Mouse (Mus musculus) lung, postnatal 0 days (tissue): ENCODE results near the gene Synj1. TPM values are rescaled to one million over a fixed set of nuclear protein-coding genes. Genes with fewer than 3 reads are reported as not detected.

Experiments
- ATAC-seq: fragments of 200-750 bp; cut with Nextera tagmentation; 2 replicates; pipeline ENCODE4 v1.8.0; 2017; ENCODE audit warnings: moderate library complexity
- DNase-seq: peaks from one replicate; pipeline ENCODE4 v3.0.0-alpha.2; 2016; ENCODE audit warnings: low spot score
- H3K27ac ChIP-seq: fragments of 300-500 bp; sonication (generic); 2 replicates; pipeline ENCODE4 v1.5.1; 2014; ENCODE audit warnings: antibody characterized with exemption, mild to moderate bottlenecking, low read length, mixed read lengths
- H3K27me3 ChIP-seq: fragments of 300-500 bp; sonication (generic); replicated peaks from 2 replicates; pipeline ENCODE4 v1.6.1; 2014; ENCODE audit warnings: low read length, mixed read lengths; ENCODE audit not compliant: insufficient read depth
- H3K36me3 ChIP-seq: fragments of 300-500 bp; sonication (generic); 2 replicates; pipeline ENCODE4 v1.6.1; 2014; ENCODE audit warnings: low read length, mixed read lengths; ENCODE audit not compliant: insufficient read depth
- H3K4me1 ChIP-seq: fragments of 300-500 bp; sonication (generic); 2 replicates; pipeline ENCODE4 v1.6.1; 2014; ENCODE audit warnings: antibody characterized with exemption, low read depth, low read length, mixed read lengths; ENCODE audit not compliant: insufficient read depth
- H3K4me2 ChIP-seq: fragments of 300-500 bp; sonication (generic); replicated peaks from 2 replicates; pipeline ENCODE4 v1.6.1; 2014; ENCODE audit warnings: low read depth, mild to moderate bottlenecking, low read length, moderate library complexity, mixed read lengths
- H3K4me3 ChIP-seq: fragments of 300-500 bp; sonication (generic); 2 replicates; pipeline ENCODE4 v1.5.1; 2014; ENCODE audit warnings: low read depth, low read length
- H3K9ac ChIP-seq: fragments of 300-500 bp; sonication (generic); replicated peaks from 2 replicates; pipeline ENCODE4 v1.6.1; 2014; ENCODE audit warnings: low read depth, mild to moderate bottlenecking
- H3K9me3 ChIP-seq: fragments of 300-500 bp; sonication (generic); 2 replicates; pipeline ENCODE4 v1.6.1; 2016; ENCODE audit warnings: low read length, mixed read lengths
- CTCF ChIP-seq: IDR thresholded peaks from 2 replicates; pipeline ENCODE4 v1.5.1; 2016; ENCODE audit warnings: antibody characterized with exemption, mild to moderate bottlenecking
- EP300 ChIP-seq: IDR thresholded peaks from 2 replicates; pipeline ENCODE4 v1.6.1; 2016; ENCODE audit warnings: antibody characterized with exemption, mild to moderate bottlenecking, control low read depth
- WGBS: fragments of 180-500 bp; shearing (Covaris S2); extraction: QIAGEN DNeasy Blood & Tissue Kit; methylation state at CpG from one replicate; pipeline ENCODE4 v1.1.7; 2014; 5-methylcytosine and 5-hydroxymethylcytosine counted together
- polyA plus RNA-seq: library from polyadenylated mRNA; unstranded; fragments of >200 nt; fragmentation: Nextera tagmentation; extraction: Ambion mirVana; gene quantifications from 2 replicates; pipeline ENCODE4 v1.2.1, GENCODE M21; 2015

Gene Synj1
- polyA plus RNA-seq, 1 experiment from 2014 or later, result 13.1 TPM

DNA sequence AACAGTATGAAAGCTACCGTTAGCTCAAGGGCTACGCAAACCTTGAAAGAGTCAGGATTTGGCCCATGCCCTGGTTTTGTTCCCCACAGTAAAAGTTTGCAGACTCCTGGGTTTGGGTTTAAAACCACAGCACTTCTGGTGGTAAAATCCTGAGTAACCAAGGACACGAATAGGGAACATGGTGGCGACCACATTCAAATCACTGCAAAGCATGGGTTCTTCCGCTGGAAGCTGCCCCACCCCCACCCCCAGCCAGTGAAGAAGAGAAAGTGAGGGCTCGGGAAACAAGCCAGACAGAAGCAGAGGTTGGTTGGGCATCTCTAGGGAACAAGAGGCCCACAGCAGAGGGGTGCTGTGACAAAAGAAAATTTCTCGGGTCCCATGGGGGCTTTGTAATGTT is 103.9 kb downstream of the Synj1 start:
- H3K4me2 ChIP-seq, result no peak overlapping the region
- H3K27me3 ChIP-seq, result no peaks in the 10 kb centered on the region
- no peak overlapping the region for H3K27ac ChIP-seq
- no peaks in the 10 kb centered on the region for H3K4me1 ChIP-seq
- TF ChIP-seq EP300 (no peak), CTCF (no peak)
- H3K9ac ChIP-seq, result no peak overlapping the region
- 62% methylated on average over 7 of the region's 7 CpGs for WGBS
- no peaks in the 10 kb centered on the region for H3K36me3 ChIP-seq
- H3K9me3 ChIP-seq, result no peaks in the 10 kb centered on the region
- no peak for ATAC-seq
- DNase-seq, result no peak
- H3K4me3 ChIP-seq, result no peak overlapping the region

DNA sequence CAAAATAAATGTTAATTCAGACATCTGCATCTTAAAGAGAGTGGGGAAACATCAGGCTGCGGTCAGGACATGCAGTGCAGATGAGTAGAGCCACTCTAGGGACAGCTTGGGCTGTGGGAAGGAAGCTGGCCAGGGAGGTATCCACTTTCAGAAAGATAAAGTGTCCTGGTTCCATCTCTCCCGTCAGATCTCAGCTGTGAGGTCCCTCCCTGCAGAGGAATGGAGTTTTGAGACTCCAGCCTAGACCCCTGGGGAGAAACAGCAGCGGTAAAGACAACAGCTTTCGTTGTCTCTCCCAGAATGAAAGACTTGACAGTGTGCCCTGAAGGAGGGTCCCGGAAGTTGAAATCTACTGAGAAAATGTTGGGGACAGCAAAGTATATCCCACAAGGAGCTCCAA is 107.8 kb downstream of the Synj1 start:
- DNase-seq (no peak), ATAC-seq (no peak)
- Histone ChIP-seq H3K27ac (no peak overlapping the region), H3K27me3 (no peaks in the 10 kb centered on the region), H3K36me3 (no peaks in the 10 kb centered on the region), H3K9ac (no peak overlapping the region), H3K4me1 (no peaks in the 10 kb centered on the region), H3K4me2 (no peak overlapping the region), H3K9me3 (no peaks in the 10 kb centered on the region), H3K4me3 (no peak overlapping the region)
- WGBS, result 50% methylated on average over 5 of the region's 5 CpGs
- TF ChIP-seq EP300 (no peak), CTCF (no peak)

- H3K4me1 ChIP-seq, result no peaks in the 10 kb centered on the region
- no peaks in the 10 kb centered on the region for H3K36me3 ChIP-seq
- no peak overlapping the region for H3K9ac ChIP-seq
- WGBS, result 35% methylated on average over 4 of the region's 4 CpGs
- H3K4me2 ChIP-seq, result no peak overlapping the region
- no peak overlapping the region for H3K27ac ChIP-seq
- no peaks in the 10 kb centered on the region for H3K27me3 ChIP-seq
- DNase-seq (peak; percentile 58), ATAC-seq (peak; percentile 80)
- H3K4me3 ChIP-seq, result no peak overlapping the region
- TF ChIP-seq EP300, result no peak
- no peak for TF ChIP-seq CTCF
- no peaks in the 10 kb centered on the region for H3K9me3 ChIP-seq
Observed at GRCm38 (mm10) chr16:90901364-90901763, 109.7 kb downstream of the Synj1 start.

DNA sequence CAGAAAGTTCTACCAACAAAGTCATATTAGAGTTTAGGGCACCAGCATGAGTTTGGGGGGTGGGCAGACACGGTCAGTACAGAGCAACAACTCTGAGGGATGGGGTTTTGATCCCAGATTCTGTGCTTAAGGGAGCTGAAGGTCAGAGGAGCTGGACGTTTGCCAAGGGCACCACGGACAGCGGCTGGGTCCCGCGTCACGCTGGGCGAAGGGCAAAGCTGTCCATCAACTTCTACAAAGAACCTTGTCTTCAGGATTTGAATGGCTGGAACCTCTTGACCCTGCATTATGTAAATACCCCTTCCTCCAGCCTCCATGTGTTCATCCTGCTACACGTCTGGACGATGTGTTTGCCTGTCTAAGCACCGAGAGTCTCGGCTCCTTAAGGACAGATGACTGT is 111.6 kb downstream of the Synj1 start:
- DNase-seq, result peak; percentile 26
- H3K9me3 ChIP-seq, result no peaks in the 10 kb centered on the region
- H3K27ac ChIP-seq, result no peak overlapping the region

GRCm38 (mm10) chr16:90897651-90898050 is 113.5 kb downstream of the Synj1 start:
- no peaks in the 10 kb centered on the region for H3K27me3 ChIP-seq
- H3K36me3 ChIP-seq, result no peaks in the 10 kb centered on the region
- TF ChIP-seq CTCF, result no peak
- TF ChIP-seq EP300, result no peak
- H3K4me1 ChIP-seq, result no peaks in the 10 kb centered on the region
- no peak overlapping the region for H3K4me3 ChIP-seq
- H3K9ac ChIP-seq, result no peak overlapping the region
- H3K9me3 ChIP-seq, result no peaks in the 10 kb centered on the region
- DNase-seq (no peak), ATAC-seq (peak; percentile 32; the same call in 1 of the 2 replicates)
- H3K27ac ChIP-seq, result no peak overlapping the region
- 85% methylated on average over 3 of the region's 3 CpGs for WGBS
- no peak overlapping the region for H3K4me2 ChIP-seq

More for the DNA sequence above, 111.6 kb downstream of the Synj1 start:
- TF ChIP-seq CTCF (no peak), EP300 (no peak)
- Histone ChIP-seq H3K4me2 (no peak overlapping the region), H3K9ac (no peak overlapping the region), H3K4me3 (no peak overlapping the region), H3K36me3 (no peaks in the 10 kb centered on the region), H3K4me1 (no peaks in the 10 kb centered on the region), H3K27me3 (no peaks in the 10 kb centered on the region)
- peak; percentile 23; the same call in 1 of the 2 replicates for ATAC-seq
- 15% methylated on average over 12 of the region's 12 CpGs for WGBS

GRCm38 (mm10) chr16:90893792-90894191 is 117.3 kb downstream of the Synj1 start:
- ATAC-seq, result no peak
- DNase-seq, result peak; percentile 26
- no peak for TF ChIP-seq EP300
- TF ChIP-seq CTCF, result no peak

DNA sequence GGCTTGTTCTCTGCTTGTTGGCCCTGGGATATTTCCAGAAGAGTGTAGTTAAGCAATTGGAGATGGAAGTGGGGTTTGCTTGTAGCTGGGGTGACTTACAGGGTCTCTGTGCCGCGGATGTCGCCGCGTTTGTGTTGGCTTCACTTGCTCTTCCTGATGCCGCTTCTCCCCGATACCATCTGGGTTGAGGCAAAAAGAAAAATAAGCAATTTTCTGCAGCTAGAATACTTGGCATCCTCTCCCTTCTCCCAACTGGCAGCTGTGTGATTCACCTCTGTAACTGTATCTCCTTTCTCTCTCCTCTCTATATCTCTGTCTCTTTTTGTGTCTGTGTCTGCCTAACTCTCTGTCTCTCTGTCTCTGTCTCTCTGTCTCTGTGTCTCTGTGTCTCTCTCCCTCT is 118.1 kb downstream of the Synj1 start:
- ATAC-seq (no peak), DNase-seq (no peak)
- H3K4me3 ChIP-seq, result no peak overlapping the region
- 0 out of 2 replicates have a peak, but pooled peaks cover 2% of the 10 kb centered on the region for H3K4me1 ChIP-seq
- TF ChIP-seq EP300 (no peak), CTCF (no peak)
- no peaks in the 10 kb centered on the region for H3K9me3 ChIP-seq
- no peak overlapping the region for H3K9ac ChIP-seq
- H3K27me3 ChIP-seq, result no peaks in the 10 kb centered on the region
- H3K36me3 ChIP-seq, result 0 out of 2 replicates have a peak, but pooled peaks cover 4% of the 10 kb centered on the region
- WGBS, result 73% methylated on average over 7 of the region's 7 CpGs
- H3K27ac ChIP-seq, result no peak overlapping the region
- no peak overlapping the region for H3K4me2 ChIP-seq

More at GRCm38 (mm10) chr16:90893792-90894191, 117.3 kb downstream of the Synj1 start:
- Histone ChIP-seq H3K4me1 (0 out of 2 replicates have a peak, but pooled peaks cover 2% of the 10 kb centered on the region), H3K27me3 (no peaks in the 10 kb centered on the region), H3K4me3 (no peak overlapping the region), H3K27ac (no peak overlapping the region), H3K9me3 (no peaks in the 10 kb centered on the region), H3K36me3 (0 out of 2 replicates have a peak, but pooled peaks cover 4% of the 10 kb centered on the region), H3K4me2 (no peak overlapping the region), H3K9ac (no peak overlapping the region)
- 32% methylated on average over 9 of the region's 9 CpGs for WGBS
